Mouse (Mus musculus): ENCODE data around the gene Gnpda2.

DNA sequence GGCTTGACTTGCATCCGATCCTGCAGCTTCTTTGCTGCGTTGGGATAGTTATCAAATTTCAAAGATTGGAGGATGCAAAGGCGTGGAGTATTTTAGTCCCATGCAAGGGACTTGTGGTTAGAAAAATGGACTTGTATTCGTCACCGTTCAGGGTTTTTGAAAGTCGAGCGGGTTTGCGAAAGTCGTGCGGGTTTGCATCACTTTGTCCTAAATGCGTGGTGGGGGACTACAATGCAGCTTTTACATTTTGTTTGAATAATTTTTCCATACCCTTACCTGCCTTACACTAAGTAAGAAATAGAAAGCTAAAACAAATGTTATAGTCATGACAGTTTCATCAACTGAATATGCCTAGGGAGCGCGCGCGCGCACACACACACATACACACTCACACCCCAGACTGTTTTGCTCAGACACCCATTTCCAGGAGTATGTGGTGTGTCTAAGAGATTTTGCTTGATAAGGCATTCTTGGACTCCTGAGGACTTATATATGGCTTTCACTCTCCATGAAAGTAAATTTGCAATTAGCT lies 34.7 kb downstream of the Gnpda2 start:
- TF ChIP-seq CTCF (IDR thresholded peaks at IDR 0.05; ENCODE audit: extremely low read depth, insufficient read depth, low read length) (no peak), POLR2A (IDR thresholded peaks at IDR 0.05; ENCODE audit: extremely low read depth, insufficient read depth, low read length) (no peak)

Measured in cortical plate, adult 2 months (tissue).